Mouse (Mus musculus): Measurements from ENCODE around the gene Ptprg. TPM values are rescaled to one million over a fixed set of nuclear protein-coding genes. Genes with fewer than 3 reads are reported as not detected.

Ptprg gene
- polyA plus RNA-seq, 1 experiment from 2014 or later = 47.9 TPM

GRCm38 (mm10) chr14:11554306-11555041 is 1.1 kb downstream of the Ptprg start:
- Histone ChIP-seq H3K9me3 (no peaks in the 10 kb centered on the region), H3K4me2 (replicated peaks) (peak overlapping the region; percentile 93), H3K36me3 (no peaks in the 10 kb centered on the region), H3K4me1 (peaks cover 11% of the 10 kb centered on the region), H3K4me3 (peak overlapping the region; percentile 71), H3K27me3 (no peaks in the 10 kb centered on the region), H3K9ac (peak overlapping the region; percentile 92), H3K27ac (peak overlapping the region; percentile 98)
- peak; percentile 48 for ATAC-seq (ENCODE audit: insufficient number of reproducible peaks, insufficient read depth, low FRiP score, low TSS enrichment)
- under 1% methylated on average over 46 of the region's 46 CpGs for WGBS

- Histone ChIP-seq H3K4me3 (peak overlapping the region; percentile 71), H3K9ac (peak overlapping the region; percentile 92), H3K4me1 (peaks cover 11% of the 10 kb centered on the region), H3K27me3 (no peaks in the 10 kb centered on the region), H3K4me2 (replicated peaks) (peak overlapping the region; percentile 93), H3K9me3 (no peaks in the 10 kb centered on the region), H3K27ac (peak overlapping the region; percentile 98), H3K36me3 (no peaks in the 10 kb centered on the region)
- WGBS = under 1% methylated on average over 17 of the region's 17 CpGs
- no peak for ATAC-seq (ENCODE audit: insufficient number of reproducible peaks, insufficient read depth, low FRiP score, low TSS enrichment)
These were observed 1.7 kb downstream of the Ptprg start for GRCm38 (mm10) chr14:11555061-11555501.

- no peak for ATAC-seq (ENCODE audit: insufficient number of reproducible peaks, insufficient read depth, low FRiP score, low TSS enrichment)
- Histone ChIP-seq H3K36me3 (no peaks in the 10 kb centered on the region), H3K9me3 (no peaks in the 10 kb centered on the region), H3K27ac (peak overlapping the region; percentile 98), H3K27me3 (no peaks in the 10 kb centered on the region), H3K4me3 (peak overlapping the region; percentile 71), H3K4me2 (replicated peaks) (peak overlapping the region; percentile 93), H3K9ac (peak overlapping the region; percentile 92), H3K4me1 (peaks cover 11% of the 10 kb centered on the region)
- WGBS = under 1% methylated on average over 35 of the region's 35 CpGs
These were observed 2.4 kb downstream of the Ptprg start for GRCm38 (mm10) chr14:11555521-11556355.

- H3K27ac ChIP-seq = no peak overlapping the region
- H3K27me3 ChIP-seq = no peaks in the 10 kb centered on the region
- ATAC-seq (ENCODE audit: insufficient number of reproducible peaks, insufficient read depth, low FRiP score, low TSS enrichment) = no peak
- no peaks in the 10 kb centered on the region for H3K9me3 ChIP-seq
- H3K4me2 ChIP-seq (replicated peaks) = peak overlapping the region; percentile 93
- peaks cover 11% of the 10 kb centered on the region for H3K4me1 ChIP-seq
- WGBS = 5% methylated on average over 26 of the region's 26 CpGs
- peak overlapping the region; percentile 92; the same call in 1 of the 2 replicates for H3K9ac ChIP-seq
- H3K36me3 ChIP-seq = no peaks in the 10 kb centered on the region
- H3K4me3 ChIP-seq = peak overlapping the region; percentile 71
These were observed 3.2 kb downstream of the Ptprg start for GRCm38 (mm10) chr14:11556356-11557130.

GRCm38 (mm10) chr14:11558496-11558895 is 5.2 kb downstream of the Ptprg start:
- Histone ChIP-seq H3K4me3 (no peak overlapping the region), H3K9me3 (no peaks in the 10 kb centered on the region), H3K27me3 (no peaks in the 10 kb centered on the region), H3K36me3 (no peaks in the 10 kb centered on the region), H3K4me1 (peaks cover 11% of the 10 kb centered on the region), H3K9ac (no peak overlapping the region), H3K4me2 (replicated peaks) (no peak overlapping the region), H3K27ac (no peak overlapping the region)
- ATAC-seq (ENCODE audit: insufficient number of reproducible peaks, insufficient read depth, low FRiP score, low TSS enrichment) = no peak

- H3K4me1 ChIP-seq = peaks cover 11% of the 10 kb centered on the region
- H3K4me2 ChIP-seq (replicated peaks) = no peak overlapping the region
- ATAC-seq (ENCODE audit: insufficient number of reproducible peaks, insufficient read depth, low FRiP score, low TSS enrichment) = no peak
- no peak overlapping the region for H3K27ac ChIP-seq
- no peaks in the 10 kb centered on the region for H3K36me3 ChIP-seq
- H3K4me3 ChIP-seq = no peak overlapping the region
- no peaks in the 10 kb centered on the region for H3K27me3 ChIP-seq
- H3K9ac ChIP-seq = no peak overlapping the region
- H3K9me3 ChIP-seq = no peaks in the 10 kb centered on the region
- 51% methylated on average over 8 of the region's 8 CpGs for WGBS
These were observed 7.4 kb downstream of the Ptprg start for GRCm38 (mm10) chr14:11560641-11561232.

GRCm38 (mm10) chr14:11561397-11561796 is 8.1 kb downstream of the Ptprg start:
- Histone ChIP-seq H3K4me3 (no peak overlapping the region), H3K4me1 (peaks cover 8% of the 10 kb centered on the region), H3K9ac (no peak overlapping the region), H3K4me2 (replicated peaks) (no peak overlapping the region), H3K27ac (no peak overlapping the region), H3K36me3 (no peaks in the 10 kb centered on the region), H3K9me3 (no peaks in the 10 kb centered on the region), H3K27me3 (no peaks in the 10 kb centered on the region)
- no peak for ATAC-seq (ENCODE audit: insufficient number of reproducible peaks, insufficient read depth, low FRiP score, low TSS enrichment)
- WGBS = 89% methylated on average over 4 of the region's 4 CpGs

GRCm38 (mm10) chr14:11562870-11563269 is 9.5 kb downstream of the Ptprg start:
- Histone ChIP-seq H3K9me3 (no peaks in the 10 kb centered on the region), H3K4me2 (replicated peaks) (no peak overlapping the region), H3K27me3 (no peaks in the 10 kb centered on the region), H3K9ac (no peak overlapping the region), H3K4me3 (no peak overlapping the region), H3K36me3 (no peaks in the 10 kb centered on the region), H3K4me1 (no peaks in the 10 kb centered on the region; the same call in 1 of the 2 replicates), H3K27ac (no peak overlapping the region)
- ATAC-seq (ENCODE audit: insufficient number of reproducible peaks, insufficient read depth, low FRiP score, low TSS enrichment) = no peak
- WGBS = 90% methylated on average over 2 of the region's 2 CpGs

- H3K27ac ChIP-seq = no peak overlapping the region
- no peaks in the 10 kb centered on the region for H3K9me3 ChIP-seq
- H3K27me3 ChIP-seq = no peaks in the 10 kb centered on the region
- no peak overlapping the region for H3K4me2 ChIP-seq (replicated peaks)
- no peaks in the 10 kb centered on the region for H3K36me3 ChIP-seq
- H3K4me1 ChIP-seq = no peaks in the 10 kb centered on the region; the same call in 1 of the 2 replicates
- 83% methylated on average over 5 of the region's 5 CpGs for WGBS
- ATAC-seq (ENCODE audit: insufficient number of reproducible peaks, insufficient read depth, low FRiP score, low TSS enrichment) = no peak
- H3K9ac ChIP-seq = no peak overlapping the region
- no peak overlapping the region for H3K4me3 ChIP-seq
These were observed 10.3 kb downstream of the Ptprg start for GRCm38 (mm10) chr14:11563656-11564055.

- H3K36me3 ChIP-seq = no peaks in the 10 kb centered on the region
- no peaks in the 10 kb centered on the region for H3K27me3 ChIP-seq
- H3K9me3 ChIP-seq = no peaks in the 10 kb centered on the region
- H3K9ac ChIP-seq = no peak overlapping the region
- no peak overlapping the region for H3K4me3 ChIP-seq
- no peak for ATAC-seq (ENCODE audit: insufficient number of reproducible peaks, insufficient read depth, low FRiP score, low TSS enrichment)
- H3K4me2 ChIP-seq (replicated peaks) = no peak overlapping the region
- H3K27ac ChIP-seq = no peak overlapping the region
- H3K4me1 ChIP-seq = no peaks in the 10 kb centered on the region; the same call in 1 of the 2 replicates
- 53% methylated on average over 3 of the region's 3 CpGs for WGBS
These were observed 11.1 kb downstream of the Ptprg start for GRCm38 (mm10) chr14:11564456-11564855.

GRCm38 (mm10) chr14:11565283-11565682 is 12.0 kb downstream of the Ptprg start:
- Histone ChIP-seq H3K36me3 (no peaks in the 10 kb centered on the region), H3K9me3 (no peaks in the 10 kb centered on the region), H3K4me3 (no peak overlapping the region), H3K4me2 (replicated peaks) (no peak overlapping the region), H3K27me3 (no peaks in the 10 kb centered on the region), H3K9ac (no peak overlapping the region), H3K27ac (no peak overlapping the region), H3K4me1 (no peaks in the 10 kb centered on the region)
- WGBS = over 99% methylated on average over 3 of the region's 3 CpGs
- ATAC-seq (ENCODE audit: insufficient number of reproducible peaks, insufficient read depth, low FRiP score, low TSS enrichment) = no peak
